Mouse (Mus musculus): ENCODE measurements at regions not wholly inside any gene's neighbourhood (a gene's known extent, or its start where the extent isn't known, plus 50 kb on each side); places are given as distances from the start of the nearest gene placed in this dataset.
"Not testable (repeated sequence)": the region's sequence is repeated elsewhere in the genome, so short reads cannot be mapped to it uniquely, and the experiment has no call there.

DNA sequence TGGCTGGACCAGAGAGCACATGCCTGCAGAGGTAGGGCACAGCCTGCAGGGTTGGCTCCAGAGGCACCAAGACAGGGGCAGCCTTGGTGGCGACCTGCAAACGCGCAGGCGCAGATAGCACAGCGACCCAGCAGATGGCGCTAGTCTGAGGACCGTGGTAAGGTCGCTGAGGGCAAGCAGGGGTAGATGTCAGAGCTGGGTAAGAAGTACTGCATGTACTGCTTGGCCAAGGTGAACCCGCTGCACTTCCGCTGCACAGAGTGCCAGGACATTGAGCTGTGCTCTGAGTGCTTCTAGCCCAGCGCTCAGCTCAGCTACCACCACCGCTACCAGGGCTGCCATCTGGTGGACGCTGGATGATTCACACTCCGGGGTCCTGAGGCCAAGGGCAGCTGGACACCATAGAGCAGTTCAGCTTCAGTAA lies 68.3 kb downstream of the Hsp90b1 start:
- peak overlapping the region; percentile 75 for H3K4me2 ChIP-seq (ENCODE audit: low read depth)
- not testable (repeated sequence) for H3K36me3 ChIP-seq (ENCODE audit: control insufficient read depth, insufficient read depth); H3ac ChIP-seq (ENCODE audit: control insufficient read depth, insufficient read length); H3K4me3 ChIP-seq; H3K27me3 ChIP-seq (ENCODE audit: control insufficient read depth, insufficient read depth, insufficient read length); H3K79me2 ChIP-seq (ENCODE audit: control insufficient read depth, insufficient read depth)
- peak in 1 of 3 experiments; percentile 54 for TF ChIP-seq MYOG (IDR thresholded peaks at IDR 0.05; ENCODE audit: control insufficient read depth in 1 of 3, insufficient read depth in 1 of 3, insufficient read length in 2 of 3, low read depth in 2 of 3)
- peak in 1 of 3 experiments; percentile 16 for TF ChIP-seq MYOD1 (IDR thresholded peaks at IDR 0.05; ENCODE audit: control insufficient read depth in 1 of 3, insufficient read length in 2 of 3, low read depth in 2 of 3)

DNA sequence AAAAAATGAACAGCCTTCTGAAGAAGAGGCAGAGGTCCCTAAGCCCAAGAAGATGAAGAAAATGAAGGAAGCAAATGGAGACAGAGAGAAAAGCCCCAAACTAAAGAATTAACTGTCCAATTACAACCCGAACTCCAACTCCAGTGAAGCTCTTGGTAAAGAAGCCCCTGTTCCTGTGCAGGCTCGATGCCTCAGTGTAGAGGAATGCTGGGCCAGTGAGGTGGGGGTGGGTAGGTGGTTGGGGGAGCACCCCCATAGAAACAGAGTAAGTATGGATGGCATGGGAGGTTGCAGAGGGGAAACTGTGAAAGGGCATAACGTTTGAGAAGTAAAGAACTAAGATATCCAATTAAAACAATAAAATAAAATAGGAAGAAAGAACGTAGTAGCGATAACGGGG lies 68.8 kb downstream of the Hsp90b1 start:
- peak overlapping the region; percentile 75 for H3K4me2 ChIP-seq (ENCODE audit: low read depth)
- not testable (repeated sequence) for H3ac ChIP-seq (ENCODE audit: control insufficient read depth, insufficient read length); H3K27me3 ChIP-seq (ENCODE audit: control insufficient read depth, insufficient read depth, insufficient read length); H3K36me3 ChIP-seq (ENCODE audit: control insufficient read depth, insufficient read depth); H3K79me2 ChIP-seq (ENCODE audit: control insufficient read depth, insufficient read depth); H3K4me3 ChIP-seq

DNA sequence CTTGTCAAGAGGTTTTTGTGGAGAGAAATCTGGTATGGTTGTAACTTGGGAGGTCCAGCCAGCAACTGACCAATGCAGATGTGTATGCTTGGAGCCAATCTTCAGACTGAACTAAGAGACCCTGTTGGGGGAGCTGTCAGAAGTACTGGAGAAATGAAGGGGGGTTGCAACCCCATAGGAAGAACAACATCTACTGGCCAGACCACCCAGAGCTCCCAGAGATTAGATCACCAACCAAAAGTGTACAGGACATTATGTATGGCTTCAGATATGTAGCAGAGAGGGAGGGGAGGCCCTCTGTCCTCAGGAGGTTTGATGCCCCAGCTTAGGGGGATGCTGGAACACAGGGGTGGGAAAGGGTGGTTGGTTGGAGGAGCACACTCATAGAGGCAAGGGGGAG lies 78.6 kb downstream of the Hsp90b1 start:
- not testable (repeated sequence) for H3K4me2 ChIP-seq (ENCODE audit: low read depth); H3K4me3 ChIP-seq; H3K27me3 ChIP-seq (ENCODE audit: control insufficient read depth, insufficient read depth, insufficient read length); H3K36me3 ChIP-seq (ENCODE audit: control insufficient read depth, insufficient read depth); H3ac ChIP-seq (ENCODE audit: control insufficient read depth, insufficient read length); H3K79me2 ChIP-seq (ENCODE audit: control insufficient read depth, insufficient read depth)

DNA sequence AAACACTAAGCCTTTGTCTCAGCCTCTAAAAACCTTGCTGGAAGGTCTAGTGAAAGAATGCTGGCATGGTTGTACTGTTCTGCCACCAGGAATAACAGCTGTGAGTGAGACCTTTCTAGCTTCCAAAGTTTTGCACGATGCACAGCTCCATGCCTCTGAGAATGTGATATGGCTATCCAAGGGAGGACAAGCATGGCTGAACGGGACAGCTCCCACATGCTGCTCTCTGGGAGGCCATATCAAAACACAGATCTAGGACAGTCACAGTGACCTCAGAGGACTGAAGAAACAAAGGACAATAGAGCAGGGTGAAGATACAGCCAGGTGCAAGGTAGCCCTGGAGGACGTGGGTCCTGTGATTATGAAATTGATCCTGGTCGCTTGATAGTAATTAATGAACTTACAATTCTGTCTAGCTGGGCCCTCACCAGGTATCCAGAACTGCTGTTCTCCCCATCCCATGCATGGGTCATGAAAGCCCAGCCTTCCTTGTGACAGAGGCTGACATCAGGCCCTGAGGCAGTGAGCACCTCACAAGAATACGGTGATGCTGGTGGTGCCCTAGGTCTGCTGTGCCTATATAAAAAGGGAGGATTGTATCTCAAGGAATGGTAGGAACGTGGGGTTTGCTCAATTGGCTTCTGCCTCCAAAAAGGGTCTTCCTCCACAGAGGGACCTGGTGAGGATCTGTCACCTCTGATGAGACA lies 87.2 kb downstream of the Hsp90b1 start:
- H3K4me2 ChIP-seq (ENCODE audit: low read depth); H3K4me3 ChIP-seq; H3ac ChIP-seq (ENCODE audit: control insufficient read depth, insufficient read length); H3K79me2 ChIP-seq (ENCODE audit: control insufficient read depth, insufficient read depth); H3K36me3 ChIP-seq (ENCODE audit: control insufficient read depth, insufficient read depth); H3K27me3 ChIP-seq (ENCODE audit: control insufficient read depth, insufficient read depth, insufficient read length): not testable (repeated sequence)

DNA sequence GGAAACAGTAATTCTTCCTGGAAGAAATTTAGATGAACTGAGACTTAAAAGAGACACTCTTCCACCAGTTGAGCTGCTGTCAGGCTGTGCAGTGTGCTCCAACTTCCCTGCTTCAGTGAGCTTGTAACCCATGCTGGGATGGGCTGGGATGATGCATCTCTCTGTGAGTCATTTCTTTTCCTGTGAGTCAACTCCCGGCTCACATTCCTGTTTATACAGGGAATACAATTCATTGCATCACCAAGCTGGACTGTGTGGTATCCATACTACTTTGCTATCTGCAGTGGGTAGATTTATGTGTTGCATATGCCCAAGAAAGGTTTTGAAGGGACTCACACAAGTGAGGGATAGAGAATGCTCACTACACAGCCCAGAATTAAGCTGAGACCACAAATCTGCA lies 93.0 kb downstream of the Hsp90b1 start:
- H3K36me3 ChIP-seq (ENCODE audit: control insufficient read depth, insufficient read depth); H3K4me3 ChIP-seq; H3K27me3 ChIP-seq (ENCODE audit: control insufficient read depth, insufficient read depth, insufficient read length); H3K79me2 ChIP-seq (ENCODE audit: control insufficient read depth, insufficient read depth); H3ac ChIP-seq (ENCODE audit: control insufficient read depth, insufficient read length): not testable (repeated sequence)
- peak overlapping the region; percentile 56 for H3K4me2 ChIP-seq (ENCODE audit: low read depth)
- peak; percentile 95 for TF ChIP-seq CEBPB (IDR thresholded peaks at IDR 0.05; ENCODE audit: insufficient read depth, poor library complexity, severe bottlenecking)

DNA sequence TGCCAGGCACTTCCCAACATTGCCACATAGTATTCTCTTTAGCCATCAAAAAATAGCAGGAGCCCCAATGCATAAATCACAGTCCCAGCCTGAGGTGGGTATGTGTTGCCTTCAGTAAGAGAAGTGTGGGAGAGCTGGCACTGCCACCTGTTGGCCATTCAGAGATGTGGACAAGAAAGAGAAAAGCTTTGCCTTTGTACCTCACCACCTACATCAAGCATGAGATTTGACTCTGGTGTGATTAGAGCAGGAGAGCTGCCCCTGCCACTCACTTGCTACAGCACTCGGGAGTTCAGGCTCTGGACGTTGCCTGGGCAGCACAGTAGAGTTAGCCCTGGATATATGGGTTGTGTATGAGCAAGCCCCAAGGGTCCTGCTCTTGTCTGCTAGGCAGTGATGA lies 95.3 kb downstream of the Hsp90b1 start:
- H3K27me3 ChIP-seq (ENCODE audit: control insufficient read depth, insufficient read depth, insufficient read length); H3K79me2 ChIP-seq (ENCODE audit: control insufficient read depth, insufficient read depth); H3K4me2 ChIP-seq (ENCODE audit: low read depth); H3K36me3 ChIP-seq (ENCODE audit: control insufficient read depth, insufficient read depth); H3ac ChIP-seq (ENCODE audit: control insufficient read depth, insufficient read length); H3K4me3 ChIP-seq: not testable (repeated sequence)

DNA sequence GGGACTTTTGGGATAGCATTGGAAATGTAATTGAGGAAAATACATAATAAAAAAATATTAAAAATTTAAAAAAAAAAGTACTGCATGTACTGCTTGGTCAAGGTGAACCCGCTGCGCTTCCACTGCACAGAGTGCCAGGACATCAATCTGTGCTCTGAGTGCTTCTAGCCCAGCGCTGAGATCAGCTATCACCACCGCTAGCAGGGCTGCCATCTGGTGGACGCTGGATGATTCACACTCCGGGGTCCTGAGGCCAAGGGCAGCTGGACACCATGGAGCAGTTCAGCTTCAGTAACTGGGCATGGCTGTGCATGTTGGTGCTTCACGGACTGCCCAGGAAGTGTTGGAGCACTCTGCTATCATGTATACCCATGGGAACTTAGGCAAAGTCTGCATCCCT lies 102.1 kb upstream of the Syn3 start:
- H3K27me3 ChIP-seq (ENCODE audit: control insufficient read depth, insufficient read depth, insufficient read length), result not testable (repeated sequence)

DNA sequence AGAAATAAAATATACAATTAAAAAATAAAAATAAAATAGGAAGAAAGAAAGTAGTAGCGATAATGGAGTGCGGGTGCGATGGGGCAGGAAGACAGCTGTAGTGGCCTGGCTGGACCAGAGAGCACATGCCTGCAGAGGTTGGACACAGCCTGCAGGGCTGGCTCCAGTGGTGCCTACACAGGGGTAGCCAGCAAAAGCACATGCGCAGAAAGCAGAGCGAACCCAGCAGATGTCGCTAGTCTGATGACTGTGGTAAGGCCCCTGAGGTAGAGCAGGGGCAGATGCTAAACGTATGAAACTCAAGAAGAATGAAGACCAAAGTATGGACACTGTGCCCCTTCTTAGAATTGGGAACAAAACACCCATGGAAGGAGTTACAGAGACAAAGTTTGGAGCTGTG lies 101.3 kb upstream of the Syn3 start:
- H3ac ChIP-seq (ENCODE audit: control insufficient read depth, insufficient read length); H3K4me2 ChIP-seq (ENCODE audit: low read depth); H3K4me3 ChIP-seq; H3K36me3 ChIP-seq (ENCODE audit: control insufficient read depth, insufficient read depth); H3K27me3 ChIP-seq (ENCODE audit: control insufficient read depth, insufficient read depth, insufficient read length); H3K79me2 ChIP-seq (ENCODE audit: control insufficient read depth, insufficient read depth): not testable (repeated sequence)

More for the DNA sequence above, 102.1 kb upstream of the Syn3 start:
- not testable (repeated sequence) for H3K79me2 ChIP-seq (ENCODE audit: control insufficient read depth, insufficient read depth); H3K4me2 ChIP-seq (ENCODE audit: low read depth); H3K4me3 ChIP-seq; H3K36me3 ChIP-seq (ENCODE audit: control insufficient read depth, insufficient read depth); H3ac ChIP-seq (ENCODE audit: control insufficient read depth, insufficient read length)

DNA sequence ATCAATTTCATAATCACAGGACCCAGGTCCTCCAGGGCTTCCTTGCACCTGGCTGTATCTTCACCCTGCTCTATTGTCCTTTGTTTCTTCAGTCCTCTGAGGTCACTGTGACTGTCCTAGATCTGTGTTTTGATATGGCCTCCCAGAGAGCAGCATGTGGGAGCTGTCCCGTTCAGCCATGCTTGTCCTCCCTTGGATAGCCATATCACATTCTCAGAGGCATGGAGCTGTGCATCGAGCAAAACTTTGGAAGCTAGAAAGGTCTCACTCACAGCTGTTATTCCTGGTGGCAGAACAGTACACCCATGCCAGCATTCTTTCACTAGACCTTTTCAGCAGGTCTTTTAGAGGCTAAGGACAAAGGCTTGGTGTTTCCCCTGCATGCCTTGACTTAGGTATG lies 91.5 kb upstream of the Syn3 start:
- H3K36me3 ChIP-seq (ENCODE audit: control insufficient read depth, insufficient read depth); H3ac ChIP-seq (ENCODE audit: control insufficient read depth, insufficient read length); H3K27me3 ChIP-seq (ENCODE audit: control insufficient read depth, insufficient read depth, insufficient read length); H3K79me2 ChIP-seq (ENCODE audit: control insufficient read depth, insufficient read depth); H3K4me2 ChIP-seq (ENCODE audit: low read depth); H3K4me3 ChIP-seq: not testable (repeated sequence)

DNA sequence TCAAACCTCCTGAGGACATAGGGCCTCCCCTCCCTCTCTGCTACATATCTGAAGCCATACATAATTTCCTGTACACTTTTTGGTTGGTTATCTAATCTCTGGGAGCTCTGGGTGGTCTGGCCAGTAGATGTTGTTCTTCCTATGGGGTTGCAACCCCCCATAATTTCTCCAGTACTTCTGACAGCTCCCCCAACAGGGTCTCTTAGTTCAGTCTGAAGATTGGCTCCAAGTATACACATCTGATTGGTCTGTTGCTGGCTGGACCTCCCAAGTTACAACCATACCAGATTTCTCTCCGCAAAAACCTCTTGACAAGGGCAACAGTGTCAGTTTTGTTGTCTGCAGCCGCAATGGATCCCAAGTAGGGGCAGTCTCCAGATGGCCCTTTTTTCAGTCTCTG lies 68.2 kb upstream of the Syn3 start:
- not testable (repeated sequence) for H3K4me3 ChIP-seq; H3K36me3 ChIP-seq (ENCODE audit: control insufficient read depth, insufficient read depth); H3K4me2 ChIP-seq (ENCODE audit: low read depth); H3K79me2 ChIP-seq (ENCODE audit: control insufficient read depth, insufficient read depth); H3ac ChIP-seq (ENCODE audit: control insufficient read depth, insufficient read length); H3K27me3 ChIP-seq (ENCODE audit: control insufficient read depth, insufficient read depth, insufficient read length)
